Mouse (Mus musculus): Measurements from ENCODE around the gene Lhx5. TPM values are rescaled to one million over a fixed set of nuclear protein-coding genes. Genes with fewer than 3 reads are reported as not detected.

The Lhx5 gene
- polyA plus RNA-seq, 1 experiment from 2014 or later: not detected

DNA sequence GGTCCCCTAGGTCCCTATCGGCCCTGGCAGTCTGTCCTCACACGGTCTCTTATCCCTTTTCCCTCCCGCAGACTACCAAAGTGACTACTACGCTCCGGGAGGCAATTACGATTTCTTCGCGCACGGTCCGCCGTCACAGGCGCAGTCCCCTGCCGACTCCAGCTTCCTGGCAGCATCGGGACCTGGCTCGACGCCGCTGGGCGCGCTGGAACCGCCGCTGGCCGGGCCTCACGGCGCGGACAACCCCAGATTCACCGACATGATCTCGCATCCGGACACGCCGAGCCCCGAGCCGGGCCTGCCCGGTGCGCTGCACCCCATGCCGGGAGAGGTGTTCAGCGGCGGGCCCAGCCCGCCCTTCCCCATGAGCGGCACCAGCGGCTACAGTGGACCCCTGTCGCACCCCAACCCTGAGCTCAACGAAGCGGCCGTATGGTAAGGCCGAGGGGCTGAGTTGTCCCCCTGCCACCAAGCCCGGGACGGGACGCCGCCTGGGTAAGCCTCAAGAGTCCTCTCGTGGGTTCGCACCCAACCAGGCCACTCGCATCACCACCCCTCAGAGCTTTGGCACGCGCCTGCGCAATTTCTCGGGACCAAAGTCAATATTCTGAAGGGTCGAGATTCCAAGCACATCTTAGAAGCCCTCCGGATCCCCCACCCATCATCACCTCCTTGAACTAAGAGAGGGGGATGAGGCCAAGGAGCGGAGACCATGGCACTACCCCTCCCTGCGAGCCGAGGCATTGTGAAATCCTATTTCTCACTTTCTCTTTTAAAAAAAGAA, 8.6 kb downstream of the Lhx5 start:
- H3K4me1 ChIP-seq (ENCODE audit: insufficient read depth): peaks cover 4% of the 10 kb centered on the region; the same call in 1 of the 2 replicates
- H3K4me2 ChIP-seq (ENCODE audit: low read depth, low read length): peak overlapping the region; percentile 45
- no peaks in the 10 kb centered on the region for H3K9me3 ChIP-seq (ENCODE audit: low read length)
- H3K4me3 ChIP-seq (ENCODE audit: low read depth, low read length): peak overlapping the region; percentile 33
- H3K36me3 ChIP-seq (replicated peaks; ENCODE audit: insufficient read depth, low read length): no peaks in the 10 kb centered on the region
- DNase-seq (no peak), ATAC-seq (no peak)
- no peak overlapping the region for H3K9ac ChIP-seq (replicated peaks)
- H3K27ac ChIP-seq (ENCODE audit: low read depth): no peak overlapping the region
- H3K27me3 ChIP-seq (ENCODE audit: insufficient read depth, low read length): peaks cover 63% of the 10 kb centered on the region
- 3% methylated on average over 54 of the region's 61 CpGs for WGBS (ENCODE audit: insufficient replicate concordance)
- TF ChIP-seq CTCF (IDR thresholded peaks at IDR 0.05; ENCODE audit: low read depth) (no peak), EP300 (IDR thresholded peaks at IDR 0.05; ENCODE audit: low read depth) (no peak)

GRCm38 (mm10) chr5:120440733-120441132, 9.2 kb downstream of the Lhx5 start:
- no peak for ATAC-seq
- WGBS (ENCODE audit: insufficient replicate concordance): 8% methylated on average over 13 of the region's 14 CpGs
- H3K4me3 ChIP-seq (ENCODE audit: low read depth, low read length): peak overlapping the region; percentile 33

DNA sequence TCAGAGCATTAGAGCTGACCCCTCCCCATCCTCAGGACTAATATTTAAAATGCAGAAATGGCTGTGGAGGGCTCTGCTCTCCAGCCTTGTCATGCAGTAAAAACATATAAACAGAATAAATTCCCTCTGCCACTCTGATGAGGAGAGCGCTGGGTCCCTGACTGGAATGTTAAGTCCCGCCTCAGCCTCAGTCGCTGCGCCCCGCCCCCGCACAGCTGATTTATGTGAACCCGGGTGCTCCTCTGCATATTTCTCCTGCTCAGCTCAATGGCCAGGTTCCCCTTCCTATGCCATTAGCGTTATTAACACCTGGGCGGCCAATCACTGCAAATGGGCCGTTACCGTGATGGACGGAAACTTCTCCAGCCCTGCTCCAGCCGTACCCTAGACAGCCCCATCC, 15.8 kb downstream of the Lhx5 start:
- no peak overlapping the region for H3K4me2 ChIP-seq (ENCODE audit: low read depth, low read length)
- no peak overlapping the region for H3K9ac ChIP-seq (replicated peaks)
- H3K4me1 ChIP-seq (ENCODE audit: insufficient read depth): no peaks in the 10 kb centered on the region
- DNase-seq: no peak
- WGBS (ENCODE audit: insufficient replicate concordance): 39% methylated on average over 13 of the region's 13 CpGs
- no peak overlapping the region for H3K4me3 ChIP-seq (ENCODE audit: low read depth, low read length)
- TF ChIP-seq EP300 (IDR thresholded peaks at IDR 0.05; ENCODE audit: low read depth) (no peak), CTCF (IDR thresholded peaks at IDR 0.05; ENCODE audit: low read depth) (no peak)
- no peak for ATAC-seq
- H3K27ac ChIP-seq (ENCODE audit: low read depth): no peak overlapping the region
- H3K36me3 ChIP-seq (replicated peaks; ENCODE audit: insufficient read depth, low read length): no peaks in the 10 kb centered on the region
- H3K9me3 ChIP-seq (ENCODE audit: low read length): no peaks in the 10 kb centered on the region
- H3K27me3 ChIP-seq (ENCODE audit: insufficient read depth, low read length): no peaks in the 10 kb centered on the region; the same call in 1 of the 2 replicates

More at GRCm38 (mm10) chr5:120440733-120441132, 9.2 kb downstream of the Lhx5 start:
- Histone ChIP-seq H3K4me2 (ENCODE audit: low read depth, low read length) (peak overlapping the region; percentile 45), H3K27me3 (ENCODE audit: insufficient read depth, low read length) (peaks cover 57% of the 10 kb centered on the region), H3K9me3 (ENCODE audit: low read length) (no peaks in the 10 kb centered on the region), H3K27ac (ENCODE audit: low read depth) (no peak overlapping the region), H3K9ac (replicated peaks) (no peak overlapping the region), H3K36me3 (replicated peaks; ENCODE audit: insufficient read depth, low read length) (no peaks in the 10 kb centered on the region), H3K4me1 (ENCODE audit: insufficient read depth) (peaks cover 4% of the 10 kb centered on the region; the same call in 1 of the 2 replicates)
- DNase-seq: peak; percentile 90
- TF ChIP-seq EP300 (IDR thresholded peaks at IDR 0.05; ENCODE audit: low read depth) (no peak), CTCF (IDR thresholded peaks at IDR 0.05; ENCODE audit: low read depth) (peak; percentile 87)

DNA sequence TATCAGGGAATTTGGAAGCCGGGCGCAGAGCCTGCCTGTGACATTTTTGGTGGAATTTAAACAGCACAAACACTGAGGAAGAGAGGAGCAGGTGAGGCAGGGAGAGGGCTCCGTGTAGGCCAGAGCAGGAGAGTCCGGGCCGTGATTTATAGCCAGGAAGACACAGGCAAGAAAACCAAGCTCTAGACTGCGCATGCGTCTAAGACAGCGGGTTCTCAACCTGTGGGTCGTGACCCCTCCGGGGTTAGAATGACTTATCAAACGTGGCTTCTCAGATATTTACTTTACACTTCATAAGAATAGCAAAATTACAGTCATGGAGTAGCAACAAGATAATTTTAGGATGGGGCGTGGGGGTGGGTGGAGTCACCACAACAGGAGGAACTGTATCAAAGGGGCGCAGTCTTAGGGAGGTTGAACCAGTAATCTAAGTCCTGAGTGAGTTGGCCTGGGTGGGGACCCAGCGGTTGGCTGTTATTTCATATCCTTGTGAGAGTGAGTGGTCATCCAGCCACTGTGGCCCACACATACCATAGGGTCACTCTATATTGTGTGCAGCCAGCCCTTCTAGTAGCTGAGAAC, 23.3 kb downstream of the Lhx5 start:
- H3K9ac ChIP-seq (replicated peaks): no peak overlapping the region
- DNase-seq (no peak), ATAC-seq (no peak)
- H3K27ac ChIP-seq (ENCODE audit: low read depth): no peak overlapping the region
- no peaks in the 10 kb centered on the region for H3K36me3 ChIP-seq (replicated peaks; ENCODE audit: insufficient read depth, low read length)
- H3K4me2 ChIP-seq (ENCODE audit: low read depth, low read length): no peak overlapping the region
- TF ChIP-seq CTCF (IDR thresholded peaks at IDR 0.05; ENCODE audit: low read depth): no peak
- no peak for TF ChIP-seq EP300 (IDR thresholded peaks at IDR 0.05; ENCODE audit: low read depth)
- WGBS (ENCODE audit: insufficient replicate concordance): 49% methylated on average over 14 of the region's 14 CpGs
- no peaks in the 10 kb centered on the region for H3K4me1 ChIP-seq (ENCODE audit: insufficient read depth)
- peaks cover 26% of the 10 kb centered on the region for H3K27me3 ChIP-seq (ENCODE audit: insufficient read depth, low read length)
- H3K9me3 ChIP-seq (ENCODE audit: low read length): no peaks in the 10 kb centered on the region
- H3K4me3 ChIP-seq (ENCODE audit: low read depth, low read length): no peak overlapping the region

- Histone ChIP-seq H3K9me3 (ENCODE audit: low read length) (no peaks in the 10 kb centered on the region), H3K4me3 (ENCODE audit: low read depth, low read length) (no peak overlapping the region), H3K4me2 (ENCODE audit: low read depth, low read length) (no peak overlapping the region), H3K27me3 (ENCODE audit: insufficient read depth, low read length) (peaks cover 26% of the 10 kb centered on the region), H3K36me3 (replicated peaks; ENCODE audit: insufficient read depth, low read length) (no peaks in the 10 kb centered on the region), H3K4me1 (ENCODE audit: insufficient read depth) (no peaks in the 10 kb centered on the region), H3K9ac (replicated peaks) (no peak overlapping the region), H3K27ac (ENCODE audit: low read depth) (no peak overlapping the region)
- DNase-seq: peak; percentile 11
- 5% methylated on average over 1 of the region's 1 CpGs for WGBS (ENCODE audit: insufficient replicate concordance)
- ATAC-seq: no peak
- TF ChIP-seq CTCF (IDR thresholded peaks at IDR 0.05; ENCODE audit: low read depth) (no peak), EP300 (IDR thresholded peaks at IDR 0.05; ENCODE audit: low read depth) (no peak)
These were observed 24.8 kb downstream of the Lhx5 start for GRCm38 (mm10) chr5:120456253-120456652.

DNA sequence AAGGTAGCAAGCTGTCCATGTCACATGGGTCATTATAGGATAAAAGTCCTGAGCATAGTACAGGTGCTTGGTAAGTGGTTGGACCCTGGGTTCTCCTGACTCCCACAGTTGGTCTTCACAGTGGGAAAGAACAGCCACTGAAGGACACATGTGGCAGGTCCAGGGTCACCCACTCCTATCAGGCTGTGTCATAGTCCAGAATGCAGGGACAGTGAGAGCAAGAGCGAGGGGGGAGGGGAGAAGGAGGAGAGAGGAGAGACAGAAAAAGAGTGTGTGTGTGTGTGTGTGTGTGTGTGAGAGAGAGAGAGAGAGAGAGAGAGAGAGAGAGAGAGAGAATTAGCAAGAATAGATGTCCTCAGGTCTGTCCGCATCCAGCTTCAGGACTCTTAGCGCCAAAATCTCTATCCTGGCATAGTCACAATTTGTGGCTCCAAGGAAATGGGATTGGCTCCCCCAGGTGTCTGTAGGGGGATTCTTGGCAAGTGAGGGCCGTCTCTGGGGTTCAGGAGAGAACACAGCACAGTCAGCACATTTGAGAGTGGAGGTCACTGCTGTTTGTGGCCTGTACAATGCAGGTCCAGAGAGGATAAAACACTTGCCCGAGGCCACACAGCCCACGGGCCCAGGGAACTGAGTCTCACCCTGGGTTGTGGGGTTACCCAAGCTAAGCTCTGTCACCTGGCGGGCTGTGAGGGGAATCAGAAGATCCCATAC, 25.5 kb downstream of the Lhx5 start:
- Histone ChIP-seq H3K36me3 (replicated peaks; ENCODE audit: insufficient read depth, low read length) (no peaks in the 10 kb centered on the region), H3K4me3 (ENCODE audit: low read depth, low read length) (no peak overlapping the region), H3K9ac (replicated peaks) (no peak overlapping the region), H3K4me2 (ENCODE audit: low read depth, low read length) (no peak overlapping the region), H3K4me1 (ENCODE audit: insufficient read depth) (no peaks in the 10 kb centered on the region), H3K9me3 (ENCODE audit: low read length) (no peaks in the 10 kb centered on the region), H3K27ac (ENCODE audit: low read depth) (no peak overlapping the region), H3K27me3 (ENCODE audit: insufficient read depth, low read length) (peaks cover 26% of the 10 kb centered on the region)
- ATAC-seq (no peak), DNase-seq (no peak)
- TF ChIP-seq EP300 (IDR thresholded peaks at IDR 0.05; ENCODE audit: low read depth): no peak
- no peak for TF ChIP-seq CTCF (IDR thresholded peaks at IDR 0.05; ENCODE audit: low read depth)
- 40% methylated on average over 7 of the region's 7 CpGs for WGBS (ENCODE audit: insufficient replicate concordance)

Data from liver, postnatal 0 days (tissue).